Comparison of ENCODE assay signal across 29 mouse cellular contexts in genomic region chr2:161656632-161657031, GRCm38 (mm10).
"Had no signal": no experiment of that assay in that cellular context is flagged by ENCODE, and none has a peak within 500 bp of the region (broad histone marks: within the 10 kb centered on the region; RNA-seq: fewer than 3 reads in every experiment).

No protein-coding gene starts in this region.

- H3K4me2 ChIP-seq: embryonic facial prominence, embryonic 12.5 days; embryonic facial prominence, embryonic 13.5 days; embryonic facial prominence, embryonic 15.5 days; forebrain, embryonic 12.5 days; forebrain, embryonic 13.5 days; forebrain, embryonic 15.5 days had no signal

- H3K4me1 ChIP-seq: embryonic facial prominence, embryonic 10.5 days; embryonic facial prominence, embryonic 12.5 days; embryonic facial prominence, embryonic 13.5 days; embryonic facial prominence, embryonic 15.5 days; forebrain, embryonic 10.5 days; forebrain, embryonic 12.5 days; forebrain, embryonic 13.5 days; forebrain, embryonic 15.5 days had no signal

- H3K9ac ChIP-seq: embryonic facial prominence, embryonic 12.5 days; embryonic facial prominence, embryonic 13.5 days; embryonic facial prominence, embryonic 15.5 days; forebrain, embryonic 12.5 days; forebrain, embryonic 13.5 days; forebrain, embryonic 15.5 days; forebrain, postnatal 0 days had no signal

- H3K9me3 ChIP-seq: embryonic facial prominence, embryonic 10.5 days; embryonic facial prominence, embryonic 12.5 days; embryonic facial prominence, embryonic 13.5 days; embryonic facial prominence, embryonic 15.5 days; forebrain, embryonic 10.5 days; forebrain, embryonic 12.5 days; forebrain, embryonic 13.5 days; forebrain, embryonic 15.5 days had no signal

- H3K4me3 ChIP-seq: embryonic facial prominence, embryonic 10.5 days; embryonic facial prominence, embryonic 12.5 days; embryonic facial prominence, embryonic 13.5 days; embryonic facial prominence, embryonic 15.5 days; erythroblast, embryonic 14.5 days; forebrain, embryonic 10.5 days; forebrain, embryonic 12.5 days; forebrain, embryonic 13.5 days; forebrain, embryonic 15.5 days; gastrocnemius, adult 2 months; heart, adult 2 months had no signal

- H3K36me3 ChIP-seq: embryonic facial prominence, embryonic 10.5 days; embryonic facial prominence, embryonic 12.5 days; embryonic facial prominence, embryonic 13.5 days; embryonic facial prominence, embryonic 15.5 days; forebrain, embryonic 10.5 days; forebrain, embryonic 12.5 days; forebrain, embryonic 15.5 days had no signal

- H3K27ac ChIP-seq: embryonic facial prominence, embryonic 10.5 days; embryonic facial prominence, embryonic 12.5 days; embryonic facial prominence, embryonic 13.5 days; embryonic facial prominence, embryonic 15.5 days; forebrain, embryonic 10.5 days; forebrain, embryonic 12.5 days; forebrain, embryonic 13.5 days; forebrain, embryonic 15.5 days; gastrocnemius, adult 2 months; heart, adult 2 months had no signal

- ATAC-seq: forebrain, embryonic 13.5 days; forebrain, embryonic 14.5 days; forebrain, embryonic 15.5 days; forebrain, embryonic 16.5 days; forebrain, postnatal 0 days had no signal

- H3K27me3 ChIP-seq: embryonic facial prominence, embryonic 12.5 days; embryonic facial prominence, embryonic 13.5 days; embryonic facial prominence, embryonic 15.5 days; forebrain, embryonic 12.5 days; forebrain, embryonic 13.5 days; forebrain, embryonic 15.5 days had no signal

- DNase-seq: cerebellum, adult 2 months; cerebellum, adult 8-10 months; cerebellum, adult 9-10 months; cerebellum, adult 9-11 months; cerebellum, postnatal 10 days; cerebellum, postnatal 14 days; cerebellum, postnatal 25 days; cerebellum, postnatal 36 days; embryo, embryonic 11 days; forebrain, postnatal 0 days; gastrocnemius, adult 2 months; gastrocnemius, postnatal 10 days; gastrocnemius, postnatal 14 days; gastrocnemius, postnatal 25 days; gastrocnemius, postnatal 36 days; heart, adult 11 months; heart, adult 18-20 months; heart, adult 2 months had no signal
